Comparison of ENCODE assay signal across 27 mouse cellular contexts in the genomic region with DNA sequence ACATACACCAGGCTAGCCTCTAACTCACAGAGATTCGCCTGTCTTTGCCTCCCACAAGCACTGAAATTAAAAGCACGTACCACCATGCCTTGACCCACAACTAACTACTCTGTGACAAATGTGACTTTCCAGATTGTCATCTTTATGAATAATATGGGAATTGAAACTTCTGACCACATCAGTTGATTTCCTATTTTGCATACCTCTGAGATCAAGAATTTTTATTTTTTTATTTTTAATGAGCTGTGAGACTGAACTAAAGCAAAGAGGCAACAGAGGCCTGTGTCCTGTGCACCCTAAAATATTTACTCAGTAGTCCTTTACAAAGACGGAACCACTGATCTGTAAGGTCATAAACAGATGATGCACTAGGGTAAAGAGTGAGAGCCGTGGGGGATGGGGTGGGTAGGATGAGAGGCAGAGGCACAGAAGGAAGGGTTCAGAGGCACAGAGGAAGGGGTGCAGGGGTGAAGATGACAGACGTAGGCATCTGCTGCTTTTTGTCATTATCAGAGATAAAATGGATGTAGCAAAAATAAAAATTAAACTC.
"Had no signal": no experiment of that assay in that cellular context is flagged by ENCODE, and none has a peak within 500 bp of the region (broad histone marks: within the 10 kb centered on the region; RNA-seq: fewer than 3 reads in every experiment).

No protein-coding gene starts in this region.

- H3K9ac ChIP-seq: heart, embryonic 13.5 days; heart, embryonic 15.5 days; hindbrain, embryonic 13.5 days; hindbrain, embryonic 15.5 days; kidney, embryonic 15.5 days; limb, embryonic 12.5 days; liver, embryonic 13.5 days had no signal

- H3K36me3 ChIP-seq: heart, embryonic 13.5 days; kidney, embryonic 15.5 days; limb, embryonic 10.5 days; limb, embryonic 12.5 days; liver, embryonic 13.5 days had no signal

- H3K27me3 ChIP-seq: heart, embryonic 13.5 days; heart, embryonic 15.5 days; hindbrain, embryonic 13.5 days; hindbrain, embryonic 15.5 days; kidney, embryonic 15.5 days; limb, embryonic 12.5 days; liver, embryonic 13.5 days had no signal

- H3K27ac ChIP-seq: heart, embryonic 13.5 days; heart, embryonic 15.5 days; hindbrain, embryonic 13.5 days; hindbrain, embryonic 15.5 days; hindbrain, postnatal 0 days; kidney, embryonic 15.5 days; kidney, postnatal 0 days; left cerebral cortex, adult 2 months; limb, embryonic 10.5 days; limb, embryonic 12.5 days; liver, embryonic 13.5 days had no signal

- H3K4me2 ChIP-seq: heart, embryonic 11.5 days; heart, embryonic 13.5 days; heart, embryonic 15.5 days; hindbrain, embryonic 13.5 days; hindbrain, embryonic 15.5 days; kidney, embryonic 15.5 days; limb, embryonic 12.5 days; liver, embryonic 11.5 days; liver, embryonic 13.5 days had no signal

- DNase-seq: gastrocnemius, postnatal 14 days; gastrocnemius, postnatal 36 days; heart, adult 18-20 months; heart, postnatal 14 days; heart, postnatal 36 days; kidney, adult 11 months; kidney, adult 2 months; kidney, adult 9 months; kidney, postnatal 14 days; kidney, postnatal 36 days; layer of hippocampus, adult 9-11 months; layer of hippocampus, postnatal 36 days; liver; liver, embryonic 13.5 days had no signal

- H3K9me3 ChIP-seq: heart, embryonic 13.5 days; heart, embryonic 15.5 days; hindbrain, embryonic 13.5 days; hindbrain, embryonic 15.5 days; kidney, embryonic 15.5 days; limb, embryonic 10.5 days; limb, embryonic 12.5 days; liver, embryonic 13.5 days had no signal

- H3K4me3 ChIP-seq: heart, embryonic 13.5 days; heart, embryonic 15.5 days; hindbrain, embryonic 13.5 days; hindbrain, embryonic 15.5 days; kidney, embryonic 15.5 days; left cerebral cortex, adult 2 months; limb, embryonic 10.5 days; limb, embryonic 12.5 days; liver, embryonic 13.5 days had no signal

- H3K4me1 ChIP-seq: hindbrain, embryonic 13.5 days; hindbrain, embryonic 15.5 days; kidney, embryonic 15.5 days; limb, embryonic 10.5 days; limb, embryonic 12.5 days had no signal

- ATAC-seq: hindbrain, postnatal 0 days; intestine, embryonic 16.5 days had no signal
